Mouse (Mus musculus): ENCODE results near the gene Gfer.

- TF ChIP-seq CTCF (IDR thresholded peaks at IDR 0.05) (no peak), EP300 (IDR thresholded peaks at IDR 0.05; ENCODE audit: insufficient read depth, low read depth, low read length) (no peak), POLR2A (IDR thresholded peaks at IDR 0.05; ENCODE audit: insufficient read depth, low read depth, low read length) (no peak)
Measured at GRCm38 (mm10) chr17:24698715-24699114, 2.8 kb upstream of the Gfer start.
